15 mouse cellular contexts compared by ENCODE assay signal in genomic region chr2:30546219-30546618, GRCm38 (mm10). TPM values are rescaled to one million over a fixed set of nuclear protein-coding genes. Genes with fewer than 3 reads are reported as not detected.
A peak's percentile ranks its signal among the peaks of the same experiment; 100 is the strongest.
DNase-seq lines count a peak whose midpoint lies in the region; ATAC-seq and TF ChIP-seq lines count a peak whose summit lies in the region.
"Had no signal": no experiment of that assay in that cellular context is flagged by ENCODE, and none has a peak within 500 bp of the region (broad histone marks: within the 10 kb centered on the region; RNA-seq: fewer than 3 reads in every experiment).

No protein-coding gene starts in this region.

- H3K4me2 ChIP-seq in forebrain, embryonic 12.5 days: no peak overlapping the region
- no peak overlapping the region for H3K4me2 ChIP-seq in forebrain, embryonic 11.5 days (ENCODE audit: low read depth, low read length, severe bottlenecking)
- no peak overlapping the region for H3K4me2 ChIP-seq in forebrain, embryonic 15.5 days (replicated peaks)
- H3K4me2 ChIP-seq in midbrain, embryonic 13.5 days (replicated peaks): no peak overlapping the region
- no peak overlapping the region for H3K4me2 ChIP-seq in stomach, postnatal 0 days (replicated peaks; ENCODE audit: low read depth)
- no peak overlapping the region for H3K4me2 ChIP-seq in liver, embryonic 11.5 days

- peaks cover 10% of the 10 kb centered on the region; the same call in 1 of the 2 replicates for H3K27me3 ChIP-seq in forebrain, embryonic 12.5 days
- no peaks in the 10 kb centered on the region for H3K27me3 ChIP-seq in forebrain, embryonic 11.5 days (ENCODE audit: control insufficient read depth, insufficient read depth, low read length)
- H3K27me3 ChIP-seq in forebrain, embryonic 15.5 days: no peaks in the 10 kb centered on the region
- no peaks in the 10 kb centered on the region for H3K27me3 ChIP-seq in midbrain, embryonic 13.5 days
- H3K27me3 ChIP-seq in stomach, postnatal 0 days (ENCODE audit: control insufficient read depth, insufficient read depth, low read length): no peaks in the 10 kb centered on the region
- no peaks in the 10 kb centered on the region for H3K27me3 ChIP-seq in liver, embryonic 11.5 days (replicated peaks; ENCODE audit: control insufficient read depth, insufficient read depth, low read length)
- H3K27me3 ChIP-seq: heart, embryonic 13.5 days; lung, embryonic 15.5 days had no signal

- H3K9me3 ChIP-seq in forebrain, embryonic 12.5 days: 0 out of 2 replicates have a peak, but pooled peaks cover 3% of the 10 kb centered on the region
- H3K9me3 ChIP-seq in forebrain, embryonic 11.5 days (ENCODE audit: control insufficient read depth, low read length): no peaks in the 10 kb centered on the region
- H3K9me3 ChIP-seq in forebrain, embryonic 15.5 days: no peaks in the 10 kb centered on the region
- no peaks in the 10 kb centered on the region for H3K9me3 ChIP-seq in midbrain, embryonic 13.5 days
- no peaks in the 10 kb centered on the region for H3K9me3 ChIP-seq in stomach, postnatal 0 days (ENCODE audit: control insufficient read depth, low read length)
- H3K9me3 ChIP-seq in liver, embryonic 11.5 days (ENCODE audit: control insufficient read depth, low read length): no peaks in the 10 kb centered on the region
- H3K9me3 ChIP-seq: heart, embryonic 13.5 days; liver, embryonic 12.5 days; lung, embryonic 15.5 days had no signal

- no peak overlapping the region for H3K27ac ChIP-seq in forebrain, embryonic 12.5 days
- no peak overlapping the region for H3K27ac ChIP-seq in forebrain, embryonic 11.5 days (ENCODE audit: low read depth, low read length)
- peak overlapping the region; percentile 76 for H3K27ac ChIP-seq in forebrain, embryonic 15.5 days (replicated peaks)
- H3K27ac ChIP-seq in midbrain, embryonic 13.5 days: peak overlapping the region; percentile 83
- H3K27ac ChIP-seq in stomach, postnatal 0 days (replicated peaks): no peak overlapping the region
- H3K27ac ChIP-seq in liver, embryonic 11.5 days (ENCODE audit: low read depth, low read length): no peak overlapping the region
- H3K27ac ChIP-seq: liver, embryonic 12.5 days had no signal

- peaks cover 43% of the 10 kb centered on the region for H3K4me1 ChIP-seq in forebrain, embryonic 12.5 days
- peaks cover 9% of the 10 kb centered on the region for H3K4me1 ChIP-seq in forebrain, embryonic 11.5 days (replicated peaks; ENCODE audit: control insufficient read depth, insufficient read depth, low read length)
- peaks cover 32% of the 10 kb centered on the region for H3K4me1 ChIP-seq in forebrain, embryonic 15.5 days
- H3K4me1 ChIP-seq in midbrain, embryonic 13.5 days (replicated peaks): peaks cover 45% of the 10 kb centered on the region
- H3K4me1 ChIP-seq in stomach, postnatal 0 days (replicated peaks; ENCODE audit: control insufficient read depth, insufficient read depth): peaks cover 6% of the 10 kb centered on the region; the same call in 1 of the 2 replicates
- H3K4me1 ChIP-seq in liver, embryonic 11.5 days (replicated peaks; ENCODE audit: control insufficient read depth, insufficient read depth, low read length): peaks cover 19% of the 10 kb centered on the region; the same call in 1 of the 2 replicates

- no peak for DNase-seq in forebrain, embryonic 11.5 days (ENCODE audit: low spot score)
- peak; percentile 38 for DNase-seq in CD4-positive helper T cell, adult 2 months (ENCODE audit: low read depth, low spot score)
- DNase-seq in stomach, postnatal 0 days (ENCODE audit: low spot score): no peak
- no peak for DNase-seq in liver, embryonic 11.5 days (ENCODE audit: low spot score)
- DNase-seq in adrenal gland, adult (ENCODE audit: inconsistent age in 2 of 2, low spot score in 1 of 2): no peak
- DNase-seq: cerebellum, adult 18-20 months; thymus, adult 2 months had no signal

- WGBS in forebrain, embryonic 12.5 days: 38% methylated on average over 2 of the region's 3 CpGs
- 41% methylated on average over 3 of the region's 3 CpGs for WGBS in forebrain, embryonic 11.5 days
- WGBS in forebrain, embryonic 15.5 days: 50% methylated on average over 2 of the region's 3 CpGs
- WGBS in midbrain, embryonic 13.5 days: 45% methylated on average over 2 of the region's 3 CpGs
- 18% methylated on average over 2 of the region's 3 CpGs for WGBS in stomach, postnatal 0 days
- WGBS in liver, embryonic 11.5 days: 51% methylated on average over 2 of the region's 3 CpGs

- H3K9ac ChIP-seq in forebrain, embryonic 12.5 days: peak overlapping the region; percentile 13; the same call in 1 of the 2 replicates
- H3K9ac ChIP-seq in forebrain, embryonic 11.5 days (ENCODE audit: low read length): no peak overlapping the region
- no peak overlapping the region for H3K9ac ChIP-seq in forebrain, embryonic 15.5 days (replicated peaks)
- H3K9ac ChIP-seq in midbrain, embryonic 13.5 days (replicated peaks): 0 out of 2 replicates have a peak overlapping the region, but pooled peaks have one; percentile 19
- H3K9ac ChIP-seq in stomach, postnatal 0 days (ENCODE audit: low read length): no peak overlapping the region
- no peak overlapping the region for H3K9ac ChIP-seq in liver, embryonic 11.5 days (ENCODE audit: low read depth, low read length)
- H3K9ac ChIP-seq: heart, embryonic 13.5 days; liver, embryonic 12.5 days; lung, embryonic 15.5 days had no signal

- no peaks in the 10 kb centered on the region for H3K36me3 ChIP-seq in forebrain, embryonic 12.5 days (replicated peaks)
- H3K36me3 ChIP-seq in forebrain, embryonic 11.5 days (ENCODE audit: control insufficient read depth, insufficient read depth, low read length): no peaks in the 10 kb centered on the region
- H3K36me3 ChIP-seq in forebrain, embryonic 15.5 days: no peaks in the 10 kb centered on the region
- H3K36me3 ChIP-seq in midbrain, embryonic 13.5 days: no peaks in the 10 kb centered on the region
- no peaks in the 10 kb centered on the region for H3K36me3 ChIP-seq in stomach, postnatal 0 days (ENCODE audit: control insufficient read depth, insufficient read depth, low read length)
- no peaks in the 10 kb centered on the region for H3K36me3 ChIP-seq in liver, embryonic 11.5 days (ENCODE audit: control insufficient read depth, insufficient read depth, low read length)
- H3K36me3 ChIP-seq: heart, embryonic 13.5 days; liver, embryonic 12.5 days; lung, embryonic 15.5 days had no signal

- TF ChIP-seq CTCF in stomach, postnatal 0 days (IDR thresholded peaks at IDR 0.05; ENCODE audit: low read depth): no peak

- ATAC-seq in forebrain, embryonic 12.5 days (ENCODE audit: low FRiP score): no peak
- no peak for ATAC-seq in forebrain, embryonic 11.5 days (replicated peaks; ENCODE audit: low FRiP score)
- no peak for ATAC-seq in forebrain, embryonic 15.5 days (replicated peaks)
- ATAC-seq in midbrain, embryonic 13.5 days: no peak
- ATAC-seq in stomach, postnatal 0 days (ENCODE audit: low FRiP score, low TSS enrichment): no peak
- no peak for ATAC-seq in liver, embryonic 11.5 days (replicated peaks; ENCODE audit: low FRiP score)
- ATAC-seq: liver, embryonic 12.5 days had no signal

- H3K4me3 ChIP-seq in forebrain, embryonic 12.5 days (replicated peaks): no peak overlapping the region
- H3K4me3 ChIP-seq in forebrain, embryonic 11.5 days (ENCODE audit: low read depth, low read length): no peak overlapping the region
- no peak overlapping the region for H3K4me3 ChIP-seq in forebrain, embryonic 15.5 days
- no peak overlapping the region for H3K4me3 ChIP-seq in midbrain, embryonic 13.5 days (replicated peaks)
- H3K4me3 ChIP-seq in stomach, postnatal 0 days (ENCODE audit: low read depth, low read length): no peak overlapping the region
- no peak overlapping the region for H3K4me3 ChIP-seq in liver, embryonic 11.5 days (ENCODE audit: low read depth, low read length)
- H3K4me3 ChIP-seq: heart, embryonic 13.5 days; layer of hippocampus, adult 2 months; liver, embryonic 12.5 days; myocyte had no signal

- TF ChIP-seq EP300 in stomach, postnatal 0 days (optimal IDR thresholded peaks at IDR 0.05): no peak

RNA-seq across cellular contexts. Expression of gene Cstad, which starts 48.6 kb away (rescaled TPM):
- polyA plus RNA-seq in forebrain, embryonic 12.5 days (2016; fragmentation: Nextera tagmentation; extraction: Ambion mirVana): 0.47 and 0.67 TPM in 2 replicates
- polyA plus RNA-seq in forebrain, embryonic 11.5 days (2014; fragmentation: Nextera tagmentation; extraction: Ambion mirVana): 0.57 and 0.71 TPM in 2 replicates
- 0.63 and 1.4 TPM in 2 replicates for polyA plus RNA-seq in forebrain, embryonic 15.5 days (2015; fragmentation: Nextera tagmentation; extraction: Ambion mirVana)
- 0.27 and 0.43 TPM in 2 replicates for polyA plus RNA-seq in midbrain, embryonic 13.5 days (2015; fragmentation: Nextera tagmentation; extraction: Ambion mirVana)
- 0.57 and 0.63 TPM in 2 replicates for polyA plus RNA-seq in stomach, postnatal 0 days (2015; fragmentation: Nextera tagmentation; extraction: Ambion mirVana)
- 0.38 TPM in 1 of 2 replicates, not detected in the other for polyA plus RNA-seq in liver, embryonic 11.5 days (2014; fragmentation: Nextera tagmentation; extraction: Ambion mirVana)

Comparison
In these comparisons a context has a peak if more than half of its experiments do, and no peak if none do; other contexts are left out.
1. H3K27ac ChIP-seq: peak in forebrain, embryonic 15.5 days (single experiment) and midbrain, embryonic 13.5 days (single experiment); none in forebrain, embryonic 12.5 days (single experiment), forebrain, embryonic 11.5 days (single experiment), stomach, postnatal 0 days (single experiment) and liver, embryonic 11.5 days (single experiment).
2. H3K9ac ChIP-seq: peak in forebrain, embryonic 12.5 days (single experiment) and midbrain, embryonic 13.5 days (single experiment); none in forebrain, embryonic 11.5 days (single experiment), forebrain, embryonic 15.5 days (single experiment), stomach, postnatal 0 days (single experiment) and liver, embryonic 11.5 days (single experiment).